Mouse (Mus musculus): ENCODE results near the gene Pik3r6. TPM values are rescaled to one million over a fixed set of nuclear protein-coding genes. Genes with fewer than 3 reads are reported as not detected.

Pik3r6 gene
- polyA plus RNA-seq, 1 experiment from 2014 or later: 2.1 TPM

DNA sequence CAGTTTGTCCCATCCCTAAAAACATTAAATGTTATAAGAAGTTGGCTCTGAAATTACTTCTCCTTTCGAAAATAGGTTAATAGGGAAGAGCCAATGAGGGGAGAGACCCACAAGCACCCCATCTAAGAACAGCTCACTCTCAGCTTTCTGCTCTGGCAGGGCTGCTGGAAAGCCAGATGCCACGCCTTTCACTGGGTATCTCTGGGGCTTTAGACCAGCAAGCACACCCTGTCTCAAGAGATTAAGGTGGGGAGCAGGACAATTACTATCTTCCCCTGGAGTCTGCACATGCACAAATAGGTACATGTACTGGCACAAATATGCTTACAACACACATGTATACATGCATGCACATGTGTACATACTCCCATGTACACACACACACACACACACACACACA, 95.1 kb downstream of the Pik3r6 start:
- Histone ChIP-seq H3K9me3 (no peaks in the 10 kb centered on the region), H3K4me2 (replicated peaks) (no peak overlapping the region), H3K9ac (no peak overlapping the region), H3K4me3 (replicated peaks) (no peak overlapping the region), H3K4me1 (replicated peaks) (peaks cover 26% of the 10 kb centered on the region), H3K36me3 (no peaks in the 10 kb centered on the region), H3K27ac (no peak overlapping the region), H3K27me3 (replicated peaks) (no peaks in the 10 kb centered on the region)
- 91% methylated on average over 2 of the region's 2 CpGs for WGBS
- ATAC-seq: no peak

DNA sequence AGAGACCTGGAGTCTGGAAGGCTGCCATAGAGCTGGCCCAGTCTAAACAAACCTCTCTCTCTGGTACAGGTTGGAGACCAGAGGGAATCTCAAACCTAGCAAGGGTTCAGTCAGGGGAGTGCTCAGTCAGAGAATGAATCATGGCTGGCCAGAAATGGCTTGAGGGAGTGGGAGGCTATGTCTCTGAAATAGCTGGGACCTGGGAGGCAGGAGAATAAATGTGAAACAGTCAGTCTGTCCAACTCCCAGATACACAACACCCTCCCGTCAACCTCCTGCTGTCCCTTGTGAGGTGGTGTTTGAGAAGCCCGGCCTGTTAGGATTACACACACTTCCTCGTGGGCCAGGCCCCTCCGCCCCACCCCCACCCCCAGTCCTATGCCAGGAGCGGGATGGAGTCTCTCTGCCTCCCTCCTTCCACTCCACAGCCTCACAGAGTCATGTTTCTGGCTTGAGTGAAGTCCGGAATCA, 97.8 kb downstream of the Pik3r6 start:
- Histone ChIP-seq H3K4me3 (replicated peaks) (no peak overlapping the region), H3K36me3 (no peaks in the 10 kb centered on the region), H3K27me3 (replicated peaks) (no peaks in the 10 kb centered on the region), H3K9ac (no peak overlapping the region), H3K4me2 (replicated peaks) (no peak overlapping the region), H3K4me1 (replicated peaks) (peaks cover 26% of the 10 kb centered on the region), H3K27ac (peak overlapping the region; percentile 81), H3K9me3 (no peaks in the 10 kb centered on the region)
- peak; percentile 73 for ATAC-seq
- 26% methylated on average over 6 of the region's 6 CpGs for WGBS

DNA sequence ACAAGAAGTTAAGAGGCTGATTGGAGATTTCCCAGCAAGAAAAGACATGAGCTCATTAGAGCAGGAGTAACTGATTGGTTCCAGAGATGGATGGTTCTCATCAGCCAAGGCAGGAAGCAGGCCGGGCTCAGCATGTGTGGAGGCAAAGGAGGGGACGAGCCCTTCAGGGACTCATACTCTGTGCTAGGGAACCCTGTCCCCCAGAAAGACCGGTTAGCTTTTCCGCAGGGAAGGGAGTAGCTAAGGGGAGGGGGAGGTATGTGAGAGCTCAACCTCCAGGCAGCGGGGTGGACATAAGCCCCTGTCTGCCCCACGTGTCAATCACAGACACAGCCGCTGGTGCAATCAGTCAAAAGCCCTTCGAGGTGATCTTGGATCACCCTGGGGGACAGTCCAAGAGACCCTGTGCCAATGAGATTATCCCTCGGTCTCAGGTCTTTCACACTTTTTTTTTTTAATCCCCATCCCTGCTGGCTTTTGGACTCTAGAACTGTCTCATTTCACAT, 98.7 kb downstream of the Pik3r6 start:
- no peak; the same call in 1 of the 2 replicates for ATAC-seq
- Histone ChIP-seq H3K4me3 (replicated peaks) (no peak overlapping the region), H3K27ac (peak overlapping the region; percentile 81), H3K4me1 (replicated peaks) (peaks cover 26% of the 10 kb centered on the region), H3K36me3 (no peaks in the 10 kb centered on the region), H3K9ac (peak overlapping the region; percentile 15; the same call in 1 of the 2 replicates), H3K9me3 (no peaks in the 10 kb centered on the region), H3K4me2 (replicated peaks) (no peak overlapping the region), H3K27me3 (replicated peaks) (no peaks in the 10 kb centered on the region)
- 20% methylated on average over 9 of the region's 9 CpGs for WGBS

Other genes with a start within 250 kb of the Pik3r6 start
- 9.1 and 9.4 TPM in 2 replicates for gene Ntn1, start 102.2 kb upstream of the Pik3r6 start, polyA plus RNA-seq (2015; fragmentation: Nextera tagmentation; extraction: Ambion mirVana)
- gene Pik3r5, start 70.9 kb upstream of the Pik3r6 start, polyA plus RNA-seq (2015; fragmentation: Nextera tagmentation; extraction: Ambion mirVana): 0.49 and 0.56 TPM in 2 replicates
- 4.3 and 4.7 TPM in 2 replicates for gene Mfsd6l, start 53.2 kb downstream of the Pik3r6 start, polyA plus RNA-seq (2015; fragmentation: Nextera tagmentation; extraction: Ambion mirVana)
- gene Ccdc42, start 84.0 kb downstream of the Pik3r6 start, polyA plus RNA-seq (2015; fragmentation: Nextera tagmentation; extraction: Ambion mirVana): 0.21 and 0.25 TPM in 2 replicates
- 68.2 and 70.4 TPM in 2 replicates for gene Myh10, start 188.5 kb downstream of the Pik3r6 start, polyA plus RNA-seq (2015; fragmentation: Nextera tagmentation; extraction: Ambion mirVana)

Data from intestine, embryonic 15.5 days (tissue).